ENCODE assay signal across 9 mouse cellular contexts in genomic region chr2:92391116-92391515, GRCm38 (mm10). TPM values are rescaled to one million over a fixed set of nuclear protein-coding genes. Genes with fewer than 3 reads are reported as not detected.
DNase-seq lines count a peak whose midpoint lies in the region; ATAC-seq and TF ChIP-seq lines count a peak whose summit lies in the region.
"Had no signal": no experiment of that assay in that cellular context is flagged by ENCODE, and none has a peak within 500 bp of the region (broad histone marks: within the 10 kb centered on the region; RNA-seq: fewer than 3 reads in every experiment).

No protein-coding gene starts in this region.

- no peaks in the 10 kb centered on the region for H3K9me3 ChIP-seq in intestine, embryonic 14.5 days (ENCODE audit: control insufficient read depth, low read length)
- H3K9me3 ChIP-seq in intestine, postnatal 0 days (ENCODE audit: control insufficient read depth), result no peaks in the 10 kb centered on the region
- no peaks in the 10 kb centered on the region for H3K9me3 ChIP-seq in embryonic facial prominence, embryonic 11.5 days (replicated peaks; ENCODE audit: control insufficient read depth, low read length)
- H3K9me3 ChIP-seq in midbrain, embryonic 13.5 days, result no peaks in the 10 kb centered on the region

- peaks cover 38% of the 10 kb centered on the region for H3K4me1 ChIP-seq in intestine, embryonic 14.5 days (replicated peaks; ENCODE audit: control insufficient read depth, insufficient read depth, low read length)
- H3K4me1 ChIP-seq in intestine, postnatal 0 days (replicated peaks; ENCODE audit: control insufficient read depth, insufficient read depth, low read length), result 0 out of 2 replicates have a peak, but pooled peaks cover 3% of the 10 kb centered on the region
- peaks cover 69% of the 10 kb centered on the region for H3K4me1 ChIP-seq in cerebellum, adult 2 months (ENCODE audit: control insufficient read depth, insufficient read depth, low read length)
- H3K4me1 ChIP-seq in embryonic facial prominence, embryonic 11.5 days (ENCODE audit: control insufficient read depth, insufficient read depth, low read length), result peaks cover 20% of the 10 kb centered on the region
- peaks cover 65% of the 10 kb centered on the region for H3K4me1 ChIP-seq in midbrain, embryonic 13.5 days (replicated peaks)

- 90% methylated on average over 8 of the region's 8 CpGs for WGBS in intestine, embryonic 14.5 days
- 89% methylated on average over 8 of the region's 8 CpGs for WGBS in intestine, postnatal 0 days
- 5% methylated on average over 8 of the region's 8 CpGs for WGBS in cerebellum, adult 2 months
- WGBS in embryonic facial prominence, embryonic 11.5 days, result 91% methylated on average over 8 of the region's 8 CpGs
- 88% methylated on average over 8 of the region's 8 CpGs for WGBS in midbrain, embryonic 13.5 days

- no peak overlapping the region for H3K9ac ChIP-seq in intestine, embryonic 14.5 days (ENCODE audit: low read length)
- H3K9ac ChIP-seq in intestine, postnatal 0 days (ENCODE audit: low read depth, low read length), result no peak overlapping the region
- H3K9ac ChIP-seq in embryonic facial prominence, embryonic 11.5 days (replicated peaks; ENCODE audit: low read length), result no peak overlapping the region; the same call in 1 of the 2 replicates
- H3K9ac ChIP-seq in midbrain, embryonic 13.5 days (replicated peaks), result peak overlapping the region; percentile 73; the same call in 1 of the 2 replicates

- DNase-seq in intestine, embryonic 14.5 days (ENCODE audit: low spot score), result no peak
- DNase-seq in cerebellum, adult 2 months, result peak in 1 of 2 experiments; percentile 77
- DNase-seq in embryonic facial prominence, embryonic 11.5 days (ENCODE audit: low spot score), result no peak
- no peak for DNase-seq in spleen, postnatal 14 days (ENCODE audit: low spot score in 2 of 2)
- no peak for DNase-seq in spleen, adult 12 weeks (ENCODE audit: low spot score)
- DNase-seq: thymus, postnatal 4 days had no signal

- no peak for TF ChIP-seq CTCF in intestine, postnatal 0 days (IDR thresholded peaks at IDR 0.05; ENCODE audit: low read depth)
- no peak for TF ChIP-seq CTCF in cerebellum, adult 2 months (IDR thresholded peaks at IDR 0.05; ENCODE audit: borderline replicate concordance, insufficient read depth, low read depth, low read length)

- no peak for ATAC-seq in intestine, embryonic 14.5 days (replicated peaks; ENCODE audit: low FRiP score, low TSS enrichment, low read depth)
- no peak for ATAC-seq in intestine, postnatal 0 days
- no peak for ATAC-seq in embryonic facial prominence, embryonic 11.5 days (replicated peaks; ENCODE audit: insufficient number of reproducible peaks, low FRiP score, low TSS enrichment, low read depth)
- no peak for ATAC-seq in midbrain, embryonic 13.5 days
- ATAC-seq in inflammation-experienced regulatory T-cells, adult 6 months, result no peak

- no peak overlapping the region for H3K27ac ChIP-seq in intestine, embryonic 14.5 days (ENCODE audit: low read depth)
- H3K27ac ChIP-seq in intestine, postnatal 0 days (ENCODE audit: low read depth, low read length), result no peak overlapping the region
- peak overlapping the region; percentile 88 for H3K27ac ChIP-seq in cerebellum, adult 2 months (ENCODE audit: insufficient read depth, low read length)
- 0 out of 2 replicates have a peak overlapping the region, but pooled peaks have one; percentile 28 for H3K27ac ChIP-seq in embryonic facial prominence, embryonic 11.5 days (replicated peaks; ENCODE audit: low read depth, low read length)
- H3K27ac ChIP-seq in midbrain, embryonic 13.5 days, result peak overlapping the region; percentile 95

- H3K27me3 ChIP-seq in intestine, embryonic 14.5 days (replicated peaks; ENCODE audit: control insufficient read depth, insufficient read depth, low read length), result no peaks in the 10 kb centered on the region
- peaks cover 15% of the 10 kb centered on the region for H3K27me3 ChIP-seq in intestine, postnatal 0 days (replicated peaks; ENCODE audit: control insufficient read depth, insufficient read depth, low read length)
- no peaks in the 10 kb centered on the region for H3K27me3 ChIP-seq in cerebellum, adult 2 months (ENCODE audit: control insufficient read depth, insufficient read depth, low read length)
- no peaks in the 10 kb centered on the region for H3K27me3 ChIP-seq in embryonic facial prominence, embryonic 11.5 days (ENCODE audit: control insufficient read depth, insufficient read depth, low read length)
- H3K27me3 ChIP-seq in midbrain, embryonic 13.5 days, result no peaks in the 10 kb centered on the region

- peak overlapping the region; percentile 63; the same call in 1 of the 2 replicates for H3K4me2 ChIP-seq in intestine, embryonic 14.5 days (ENCODE audit: low read length)
- H3K4me2 ChIP-seq in intestine, postnatal 0 days (replicated peaks; ENCODE audit: low read depth), result no peak overlapping the region
- no peak overlapping the region for H3K4me2 ChIP-seq in embryonic facial prominence, embryonic 11.5 days (ENCODE audit: low read depth, low read length)
- peak overlapping the region; percentile 79 for H3K4me2 ChIP-seq in midbrain, embryonic 13.5 days (replicated peaks)

- peaks cover 13% of the 10 kb centered on the region for H3K36me3 ChIP-seq in intestine, embryonic 14.5 days (ENCODE audit: control insufficient read depth, insufficient read depth, low read length)
- H3K36me3 ChIP-seq in intestine, postnatal 0 days (ENCODE audit: control insufficient read depth, insufficient read depth), result peaks cover 8% of the 10 kb centered on the region; the same call in 1 of the 2 replicates
- no peaks in the 10 kb centered on the region; the same call in 1 of the 2 replicates for H3K36me3 ChIP-seq in embryonic facial prominence, embryonic 11.5 days (replicated peaks; ENCODE audit: control insufficient read depth, insufficient read depth, low read depth, low read length)
- peaks cover 16% of the 10 kb centered on the region for H3K36me3 ChIP-seq in midbrain, embryonic 13.5 days

- H3K4me3 ChIP-seq in intestine, embryonic 14.5 days (ENCODE audit: low read depth, low read length), result no peak overlapping the region
- no peak overlapping the region for H3K4me3 ChIP-seq in intestine, postnatal 0 days (ENCODE audit: low read depth, low read length)
- peak overlapping the region; percentile 9 for H3K4me3 ChIP-seq in cerebellum, adult 2 months (replicated peaks; ENCODE audit: insufficient read depth, low read depth, low read length)
- H3K4me3 ChIP-seq in embryonic facial prominence, embryonic 11.5 days (ENCODE audit: low read depth, low read length), result no peak overlapping the region
- peak overlapping the region; percentile 41; the same call in 1 of the 2 replicates for H3K4me3 ChIP-seq in midbrain, embryonic 13.5 days (replicated peaks)

- TF ChIP-seq POLR2A in cerebellum, adult 2 months (IDR thresholded peaks at IDR 0.05; ENCODE audit: borderline replicate concordance, insufficient read depth, low read length), result no peak

RNA-seq across cellular contexts. Expression of gene 1700029I15Rik, which starts 8.8 kb away (rescaled TPM):
- 1.7 TPM in 2 replicates for polyA plus RNA-seq in intestine, embryonic 14.5 days (2014; fragmentation: Nextera tagmentation; extraction: Ambion mirVana)
- 2.1 and 3.1 TPM in 2 replicates for polyA plus RNA-seq in intestine, postnatal 0 days (2015; fragmentation: Nextera tagmentation; extraction: Ambion mirVana)
- 6.4 and 6.9 TPM in 2 replicates for polyA plus RNA-seq in cerebellum, adult 2 months (2012; rRNA removed)
- 1.6 and 1.9 TPM in 2 replicates for polyA plus RNA-seq in embryonic facial prominence, embryonic 11.5 days (2014; fragmentation: Nextera tagmentation; extraction: Ambion mirVana)
- 8.0 and 8.9 TPM in 2 replicates for polyA plus RNA-seq in midbrain, embryonic 13.5 days (2015; fragmentation: Nextera tagmentation; extraction: Ambion mirVana)
- polyA plus RNA-seq in inflammation-experienced regulatory T-cells, adult 6 months (2017; shearing (Covaris generic)), result 1 to 10 TPM; 3.2 to 3.7 (median 3.7) TPM

RNA-seq across cellular contexts. Expression of gene Mapk8ip1, which starts 9.9 kb away (rescaled TPM):
- 11.8 and 13.2 TPM in 2 replicates for polyA plus RNA-seq in intestine, embryonic 14.5 days (2014; fragmentation: Nextera tagmentation; extraction: Ambion mirVana)
- polyA plus RNA-seq in intestine, postnatal 0 days (2015; fragmentation: Nextera tagmentation; extraction: Ambion mirVana), result 7.2 and 7.4 TPM in 2 replicates
- polyA plus RNA-seq in cerebellum, adult 2 months (2012; rRNA removed), result 349 TPM in 2 replicates
- 18.8 and 21.9 TPM in 2 replicates for polyA plus RNA-seq in embryonic facial prominence, embryonic 11.5 days (2014; fragmentation: Nextera tagmentation; extraction: Ambion mirVana)
- polyA plus RNA-seq in midbrain, embryonic 13.5 days (2015; fragmentation: Nextera tagmentation; extraction: Ambion mirVana), result 86.9 and 111 TPM in 2 replicates
- polyA plus RNA-seq in inflammation-experienced regulatory T-cells, adult 6 months (2017; shearing (Covaris generic)), result under 1 TPM; 0.43 to 0.92 (median 0.82) TPM

RNA-seq across cellular contexts. Expression of gene Large2, which starts 16.4 kb away (rescaled TPM):
- polyA plus RNA-seq in intestine, embryonic 14.5 days (2014; fragmentation: Nextera tagmentation; extraction: Ambion mirVana), result 11.6 and 12.6 TPM in 2 replicates
- 8.3 and 9.1 TPM in 2 replicates for polyA plus RNA-seq in intestine, postnatal 0 days (2015; fragmentation: Nextera tagmentation; extraction: Ambion mirVana)
- 0.62 and 1.4 TPM in 2 replicates for polyA plus RNA-seq in cerebellum, adult 2 months (2012; rRNA removed)
- 5.8 and 6.6 TPM in 2 replicates for polyA plus RNA-seq in embryonic facial prominence, embryonic 11.5 days (2014; fragmentation: Nextera tagmentation; extraction: Ambion mirVana)
- 1.5 and 2.5 TPM in 2 replicates for polyA plus RNA-seq in midbrain, embryonic 13.5 days (2015; fragmentation: Nextera tagmentation; extraction: Ambion mirVana)
- 1 to 10 TPM in 1 of 3 experiments, under 1 TPM in 1, not detected in 1; 0.23 to 1.3 TPM for polyA plus RNA-seq in inflammation-experienced regulatory T-cells, adult 6 months (2017; shearing (Covaris generic))

RNA-seq across cellular contexts. Expression of gene Pex16, which starts 16.6 kb away (rescaled TPM):
- 25.2 and 27.9 TPM in 2 replicates for polyA plus RNA-seq in intestine, embryonic 14.5 days (2014; fragmentation: Nextera tagmentation; extraction: Ambion mirVana)
- polyA plus RNA-seq in intestine, postnatal 0 days (2015; fragmentation: Nextera tagmentation; extraction: Ambion mirVana), result 84.8 and 86.0 TPM in 2 replicates
- 60.7 and 63.5 TPM in 2 replicates for polyA plus RNA-seq in cerebellum, adult 2 months (2012; rRNA removed)
- 11.7 and 14.3 TPM in 2 replicates for polyA plus RNA-seq in embryonic facial prominence, embryonic 11.5 days (2014; fragmentation: Nextera tagmentation; extraction: Ambion mirVana)
- polyA plus RNA-seq in midbrain, embryonic 13.5 days (2015; fragmentation: Nextera tagmentation; extraction: Ambion mirVana), result 32.8 and 36.0 TPM in 2 replicates
- 10 to 100 TPM; 42.8 to 53.8 (median 53.3) TPM for polyA plus RNA-seq in inflammation-experienced regulatory T-cells, adult 6 months (2017; shearing (Covaris generic))

RNA-seq across cellular contexts. Expression of gene Cry2, which starts 42.7 kb away (rescaled TPM):
- polyA plus RNA-seq in intestine, embryonic 14.5 days (2014; fragmentation: Nextera tagmentation; extraction: Ambion mirVana), result 16.7 and 18.2 TPM in 2 replicates
- 10.0 and 11.7 TPM in 2 replicates for polyA plus RNA-seq in intestine, postnatal 0 days (2015; fragmentation: Nextera tagmentation; extraction: Ambion mirVana)
- 79.4 and 81.8 TPM in 2 replicates for polyA plus RNA-seq in cerebellum, adult 2 months (2012; rRNA removed)
- polyA plus RNA-seq in embryonic facial prominence, embryonic 11.5 days (2014; fragmentation: Nextera tagmentation; extraction: Ambion mirVana), result 12.6 and 13.7 TPM in 2 replicates
- 35.8 and 36.2 TPM in 2 replicates for polyA plus RNA-seq in midbrain, embryonic 13.5 days (2015; fragmentation: Nextera tagmentation; extraction: Ambion mirVana)
- 10 to 100 TPM in 1 of 3 experiments, 1 to 10 TPM in 2; 3.5 to 10.2 (median 6.9) TPM for polyA plus RNA-seq in inflammation-experienced regulatory T-cells, adult 6 months (2017; shearing (Covaris generic))

Comparison
In these comparisons a context has a peak if more than half of its experiments do, and no peak if none do; other contexts are left out.
1. H3K4me2 ChIP-seq: peak in intestine, embryonic 14.5 days (single experiment) and midbrain, embryonic 13.5 days (single experiment); none in intestine, postnatal 0 days (single experiment) and embryonic facial prominence, embryonic 11.5 days (single experiment).
2. H3K27ac ChIP-seq: peak in cerebellum, adult 2 months (single experiment), embryonic facial prominence, embryonic 11.5 days (single experiment) and midbrain, embryonic 13.5 days (single experiment); none in intestine, embryonic 14.5 days (single experiment) and intestine, postnatal 0 days (single experiment).
3. H3K4me3 ChIP-seq: peak in cerebellum, adult 2 months (single experiment) and midbrain, embryonic 13.5 days (single experiment); none in intestine, embryonic 14.5 days (single experiment), intestine, postnatal 0 days (single experiment) and embryonic facial prominence, embryonic 11.5 days (single experiment).